Mouse (Mus musculus): Measurements from ENCODE around the gene Kctd6.
"Not testable (repeated sequence)": the region's sequence is repeated elsewhere in the genome, so short reads cannot be mapped to it uniquely, and the experiment has no call there.

The Kctd6 gene

DNA sequence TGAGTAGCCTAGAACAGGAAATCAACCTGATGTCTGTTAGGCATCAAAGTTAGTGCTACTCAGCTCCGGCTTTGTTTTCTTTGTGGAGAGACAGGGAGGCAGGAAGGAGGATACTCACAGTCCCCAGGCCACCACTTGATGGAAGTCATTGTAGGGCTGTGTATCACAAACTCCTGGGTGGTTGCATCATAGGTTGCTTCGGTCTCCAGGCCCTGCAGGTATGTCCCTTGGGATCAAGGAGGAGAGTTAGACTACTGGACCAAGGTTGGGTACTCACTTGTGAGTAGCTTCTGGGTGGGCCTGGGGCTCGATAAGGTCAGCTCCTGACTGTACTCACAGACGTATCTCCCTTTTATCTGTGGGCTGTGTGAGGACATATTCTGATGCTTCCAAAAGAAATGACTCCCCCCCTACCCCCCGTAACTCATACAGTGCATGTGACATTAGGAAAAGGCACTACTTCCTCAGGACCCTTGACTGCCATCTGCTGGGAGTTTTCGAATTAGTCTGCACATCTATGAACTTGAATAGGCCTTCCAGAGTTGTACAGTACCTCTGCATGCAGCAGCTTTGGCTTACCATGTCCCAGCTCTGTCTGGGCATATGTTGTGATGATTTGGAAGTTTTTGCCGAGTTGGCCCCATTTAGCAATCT is 41.3 kb downstream of the Kctd6 start:
- peak; percentile 65 for DNase-seq

DNA sequence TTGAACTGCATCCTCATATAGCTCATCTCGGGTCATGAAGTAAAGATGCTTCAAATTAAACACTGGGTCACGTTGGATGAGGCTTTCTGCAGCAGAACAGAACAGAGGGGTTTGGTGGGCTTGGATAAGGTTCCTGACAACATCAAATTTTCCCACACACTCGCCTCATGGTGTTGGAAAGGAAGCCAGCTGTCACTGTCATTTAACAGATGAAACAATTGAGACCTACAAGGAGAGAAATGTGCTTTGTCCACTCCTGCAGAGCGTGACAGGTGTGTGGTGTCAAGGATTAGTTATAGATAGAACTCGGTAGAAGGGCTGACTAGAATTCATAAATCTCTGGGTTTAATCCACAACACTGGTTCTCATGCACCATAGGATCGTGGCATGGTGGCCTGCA is 42.1 kb downstream of the Kctd6 start:
- no peak for DNase-seq

GRCm38 (mm10) chr14:8256881-8257280 is 42.9 kb downstream of the Kctd6 start:
- DNase-seq = no peak

- peak; percentile 24 for DNase-seq
Observed at GRCm38 (mm10) chr14:8257521-8258334, 43.8 kb downstream of the Kctd6 start.

GRCm38 (mm10) chr14:8258335-8258627 is 44.3 kb downstream of the Kctd6 start:
- peak; percentile 65 for DNase-seq

- DNase-seq = no peak
Observed at GRCm38 (mm10) chr14:8258752-8259151, 44.8 kb downstream of the Kctd6 start.

DNA sequence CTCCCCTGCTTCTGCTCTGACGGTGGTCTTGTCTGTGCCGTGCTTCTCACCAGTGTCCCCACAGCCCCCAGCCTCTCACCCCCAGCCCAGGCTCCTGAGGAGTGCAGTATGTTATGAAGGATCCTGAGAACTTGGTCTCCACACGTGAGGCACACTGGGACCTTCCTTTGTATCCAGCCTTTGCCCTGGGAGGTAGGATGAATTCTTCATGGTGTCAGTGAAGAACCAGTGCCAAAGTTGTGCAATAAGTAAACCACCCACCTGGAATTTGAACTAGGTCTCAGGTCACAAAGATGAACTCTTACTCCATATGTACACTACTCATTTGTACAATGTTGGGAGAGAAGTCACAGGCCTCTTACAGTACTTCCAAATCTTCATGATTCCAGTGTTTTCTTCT is 45.2 kb downstream of the Kctd6 start, which contains the start of gene Acox2:
Gene Acox2 (minus strand): TSS at position 188 of the 400 bp plus-strand sequence.
- DNase-seq = peak; percentile 84

DNA sequence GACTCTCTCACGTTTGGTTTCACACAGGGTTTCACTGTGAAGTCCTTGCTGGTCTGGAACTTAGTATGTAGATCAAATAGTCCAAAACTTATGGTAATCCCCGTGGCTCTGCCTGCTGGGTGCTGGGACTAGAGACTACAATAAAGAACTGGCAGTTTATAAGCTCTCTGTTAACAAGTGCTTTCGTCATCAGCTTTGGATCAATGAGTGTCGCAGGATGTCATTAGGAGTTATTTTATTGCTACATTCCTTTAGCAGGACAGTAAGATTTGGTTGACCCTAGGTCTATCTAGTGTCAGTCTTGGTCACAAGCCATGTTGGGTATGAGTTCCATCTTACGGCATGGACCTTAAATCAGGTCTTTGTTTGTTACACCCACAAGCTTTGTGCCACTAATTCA is 46.3 kb downstream of the Kctd6 start:
- DNase-seq = no peak

GRCm38 (mm10) chr14:8262242-8262641 is 48.3 kb downstream of the Kctd6 start:
- no peak for DNase-seq

GRCm38 (mm10) chr14:8264378-8264777 is 50.4 kb downstream of the Kctd6 start:
- DNase-seq = no peak

DNA sequence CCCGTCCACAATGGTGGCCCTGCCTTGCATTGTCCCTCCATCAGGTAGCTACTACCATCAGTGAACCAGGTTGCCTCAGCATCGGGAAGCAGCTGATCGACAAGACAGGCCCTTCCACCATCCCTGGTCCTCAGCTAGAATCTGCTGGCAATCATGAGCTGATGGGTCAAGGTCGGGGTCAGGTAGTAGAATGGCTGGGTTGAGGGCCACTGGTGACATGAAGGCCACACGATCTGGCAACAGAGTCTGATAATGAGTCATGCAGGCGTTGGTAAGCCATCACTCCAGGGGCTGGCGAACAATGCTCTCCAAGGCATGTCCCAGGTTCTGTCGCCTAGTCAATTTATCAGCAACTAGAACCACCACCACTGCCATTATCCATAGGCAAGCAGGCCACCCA is 57.3 kb downstream of the Kctd6 start:
- not testable (repeated sequence) for DNase-seq
